Mouse (Mus musculus) heart, embryonic 16.5 days (tissue): Measurements from ENCODE around the gene Gm37240. TPM values are rescaled to one million over a fixed set of nuclear protein-coding genes. Genes with fewer than 3 reads are reported as not detected.

Source experiments
- ATAC-seq: fragments of 200-750 bp; cut with Nextera tagmentation; replicated peaks from 2 replicates; pipeline ENCODE4 v1.8.0; 2017; ENCODE audit warnings: moderate number of reproducible peaks; ENCODE audit not compliant: insufficient read depth, low FRiP score; ENCODE audit errors: extremely low read depth
- H3K27ac ChIP-seq: fragments of 300-500 bp; sonication (generic); 2 replicates; pipeline ENCODE4 v1.5.1; 2014; ENCODE audit warnings: mild to moderate bottlenecking, low read length, control low read depth, moderate library complexity
- H3K27me3 ChIP-seq: fragments of 300-500 bp; sonication (generic); 2 replicates; pipeline ENCODE4 v1.6.1; 2014; ENCODE audit warnings: low read length, mixed read lengths; ENCODE audit not compliant: control insufficient read depth, insufficient read depth
- H3K36me3 ChIP-seq: fragments of 300-500 bp; sonication (generic); 2 replicates; pipeline ENCODE4 v1.6.1; 2014; ENCODE audit not compliant: control insufficient read depth, insufficient read depth
- H3K4me1 ChIP-seq: fragments of 300-500 bp; sonication (generic); 2 replicates; pipeline ENCODE4 v1.6.1; 2014; ENCODE audit warnings: low read length, mixed read lengths; ENCODE audit not compliant: control insufficient read depth, insufficient read depth
- H3K4me2 ChIP-seq: fragments of 300-500 bp; sonication (generic); 2 replicates; pipeline ENCODE4 v1.6.1; 2014; ENCODE audit warnings: low read depth, mild to moderate bottlenecking, control low read depth, low read length
- H3K4me3 ChIP-seq: fragments of 300-500 bp; sonication (generic); 2 replicates; pipeline ENCODE4 v1.5.1; 2014; ENCODE audit warnings: mild to moderate bottlenecking, control low read depth, low read length
- H3K9ac ChIP-seq: fragments of 300-500 bp; sonication (generic); 2 replicates; pipeline ENCODE4 v1.6.1; 2014; ENCODE audit warnings: low read length, control low read depth
- H3K9me3 ChIP-seq: fragments of 300-500 bp; sonication (generic); replicated peaks from 2 replicates; pipeline ENCODE4 v1.6.1; 2016; ENCODE audit warnings: low read length; ENCODE audit not compliant: control insufficient read depth
- WGBS: fragments of 180-500 bp; shearing (Covaris S2); extraction: QIAGEN DNeasy Blood & Tissue Kit; methylation state at CpG from one replicate; pipeline ENCODE4 v1.1.7; 2014; 5-methylcytosine and 5-hydroxymethylcytosine counted together
- polyA plus RNA-seq: library from polyadenylated mRNA; unstranded; fragments of >200 nt; fragmentation: Nextera tagmentation; extraction: Ambion mirVana; gene quantifications from 2 replicates; pipeline ENCODE4 v1.2.1, GENCODE M21; 2015

The Gm37240 gene
- polyA plus RNA-seq, 1 experiment from 2014 or later = 18.4 TPM

- Histone ChIP-seq H3K4me2 (no peak overlapping the region), H3K27me3 (no peaks in the 10 kb centered on the region), H3K9me3 (peaks cover 24% of the 10 kb centered on the region), H3K27ac (no peak overlapping the region), H3K4me1 (no peaks in the 10 kb centered on the region), H3K9ac (no peak overlapping the region), H3K36me3 (no peaks in the 10 kb centered on the region), H3K4me3 (no peak overlapping the region)
- WGBS = 71% methylated on average over 6 of the region's 6 CpGs
- ATAC-seq = no peak
These were observed 495.6 kb downstream of the Gm37240 start for GRCm38 (mm10) chr3:85391756-85392155.

DNA sequence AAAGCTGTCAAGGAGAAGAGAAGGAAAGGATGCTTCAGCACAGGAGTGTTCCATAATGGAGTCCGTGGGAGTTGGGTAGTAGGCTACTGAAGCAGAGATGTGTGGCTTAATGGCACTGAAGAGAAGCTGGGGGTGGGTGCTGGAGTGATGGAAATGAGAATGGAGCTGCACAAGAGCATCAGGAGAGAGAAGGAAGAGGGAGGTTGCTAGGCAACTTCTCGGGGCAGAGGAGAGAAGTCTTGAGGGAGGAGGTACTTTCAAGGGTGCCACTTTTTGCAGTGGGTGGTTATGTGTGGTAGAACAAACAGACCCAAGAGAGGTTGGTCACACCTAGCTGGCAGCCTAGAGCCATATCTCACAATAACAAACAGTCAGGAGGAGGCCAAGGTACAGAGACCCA lies 496.2 kb downstream of the Gm37240 start:
- WGBS = 79% methylated on average over 2 of the region's 2 CpGs
- Histone ChIP-seq H3K27me3 (no peaks in the 10 kb centered on the region), H3K9ac (no peak overlapping the region), H3K4me1 (no peaks in the 10 kb centered on the region), H3K36me3 (no peaks in the 10 kb centered on the region), H3K27ac (no peak overlapping the region), H3K4me2 (no peak overlapping the region), H3K4me3 (no peak overlapping the region), H3K9me3 (peaks cover 18% of the 10 kb centered on the region)
- no peak for ATAC-seq

DNA sequence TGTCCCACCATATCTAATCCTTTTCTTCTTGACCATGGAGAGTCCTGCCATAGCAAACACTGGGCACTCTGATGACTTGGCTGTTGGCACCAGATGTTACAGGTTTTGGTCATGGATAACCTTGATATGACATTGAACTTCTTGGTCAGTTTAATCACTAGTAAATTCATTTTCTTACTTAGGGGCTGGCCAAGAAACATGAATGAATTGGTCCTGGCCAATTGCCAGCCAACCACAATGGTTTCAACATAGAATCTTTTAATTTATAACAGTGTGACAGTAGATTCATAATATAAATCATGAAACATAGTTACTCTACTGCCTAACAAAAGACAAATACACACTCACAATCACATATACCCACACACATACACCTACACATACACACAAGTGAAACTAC lies 501.9 kb downstream of the Gm37240 start:
- H3K9ac ChIP-seq = no peak overlapping the region
- no peak overlapping the region for H3K4me2 ChIP-seq
- no peaks in the 10 kb centered on the region for H3K9me3 ChIP-seq
- H3K4me3 ChIP-seq = no peak overlapping the region
- no peaks in the 10 kb centered on the region for H3K4me1 ChIP-seq
- H3K27me3 ChIP-seq = no peaks in the 10 kb centered on the region
- H3K27ac ChIP-seq = no peak overlapping the region
- H3K36me3 ChIP-seq = no peaks in the 10 kb centered on the region
- ATAC-seq = no peak

GRCm38 (mm10) chr3:85383330-85383729 lies 504.0 kb downstream of the Gm37240 start:
- Histone ChIP-seq H3K27me3 (no peaks in the 10 kb centered on the region), H3K4me1 (peaks cover 7% of the 10 kb centered on the region), H3K9ac (no peak overlapping the region), H3K36me3 (no peaks in the 10 kb centered on the region), H3K9me3 (no peaks in the 10 kb centered on the region), H3K4me2 (no peak overlapping the region), H3K4me3 (no peak overlapping the region), H3K27ac (no peak overlapping the region)
- 82% methylated on average over 3 of the region's 3 CpGs for whole genome bisulfite sequencing
- no peak for ATAC-seq

DNA sequence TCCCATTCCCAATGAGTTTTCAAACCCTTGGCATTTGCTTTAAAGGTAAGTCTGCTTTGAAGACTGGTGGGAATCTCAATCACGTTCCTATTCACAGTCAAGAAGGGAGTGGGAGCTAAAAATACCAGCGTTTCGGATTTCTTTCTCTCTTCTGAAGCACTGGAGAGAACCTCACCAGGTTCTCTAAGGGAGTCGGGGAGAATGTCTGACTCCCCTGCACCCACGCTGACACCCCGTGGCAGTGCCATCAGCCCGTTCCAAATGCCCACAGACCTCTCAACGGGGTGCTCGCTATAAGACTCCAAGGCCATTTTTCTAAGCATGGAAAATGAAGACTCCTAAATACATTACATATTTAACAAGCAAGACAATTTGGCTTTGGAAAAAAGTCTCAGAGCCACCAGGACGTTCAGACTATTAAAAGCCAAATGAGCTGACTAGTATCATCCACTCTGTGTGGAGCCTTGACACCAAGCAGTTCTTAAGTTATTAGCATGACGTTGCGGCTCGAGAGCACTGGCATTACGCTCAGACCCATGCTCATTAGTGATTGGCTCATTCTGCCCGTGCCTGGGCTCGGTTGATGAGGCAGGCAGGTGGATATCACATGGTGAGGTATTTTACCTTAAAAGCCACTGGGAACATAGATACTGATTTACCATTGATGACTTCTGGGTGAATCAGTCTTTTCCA lies 508.5 kb downstream of the Gm37240 start:
- H3K4me2 ChIP-seq = peak overlapping the region; percentile 36

DNA sequence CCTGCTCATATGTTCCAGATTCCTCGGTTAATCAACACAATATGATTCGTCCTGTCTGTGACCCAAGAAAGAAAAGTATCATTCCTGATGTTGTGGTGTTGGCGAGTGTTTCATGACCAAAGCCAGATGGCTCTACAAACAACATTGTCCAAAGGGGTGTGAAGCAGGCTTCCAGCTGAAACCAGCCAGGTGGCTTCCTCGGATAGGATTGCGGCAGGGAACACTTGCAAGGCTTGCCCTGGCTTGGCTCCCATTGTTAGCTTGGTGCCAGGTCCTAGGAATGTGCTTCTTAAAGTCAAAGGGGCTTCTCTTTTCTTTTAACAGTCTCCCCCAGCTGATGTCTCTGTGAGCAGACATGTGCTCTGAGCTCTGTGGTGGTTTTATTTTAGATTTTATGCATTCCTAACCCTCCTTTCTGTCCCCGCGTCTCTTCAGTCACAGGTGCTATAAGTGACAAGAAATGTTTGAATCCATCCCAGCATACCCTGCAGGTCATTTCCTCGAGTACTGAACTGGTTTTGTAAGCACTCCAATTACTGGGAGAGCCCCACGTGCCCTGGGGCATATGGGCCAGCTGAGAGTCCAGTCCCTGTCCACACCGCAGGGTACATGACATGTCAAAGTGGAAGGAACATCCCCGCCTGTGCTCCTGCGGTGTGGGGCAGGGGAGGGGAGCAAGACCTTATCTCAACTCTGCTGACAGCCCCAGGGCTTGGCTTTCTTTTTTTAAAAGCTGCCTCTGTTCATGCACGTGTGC lies 509.2 kb downstream of the Gm37240 start:
- Histone ChIP-seq H3K4me2 (peak overlapping the region; percentile 36), H3K27ac (peak overlapping the region; percentile 56)

More for the DNA sequence above, 508.5 kb downstream of the Gm37240 start:
- Histone ChIP-seq H3K9me3 (peaks cover 10% of the 10 kb centered on the region), H3K4me1 (peaks cover 13% of the 10 kb centered on the region), H3K27me3 (no peaks in the 10 kb centered on the region), H3K27ac (peak overlapping the region; percentile 56), H3K36me3 (peaks cover 3% of the 10 kb centered on the region; the same call in 1 of the 2 replicates), H3K9ac (no peak overlapping the region), H3K4me3 (no peak overlapping the region)
- ATAC-seq = 0 out of 2 replicates have a peak, but pooled peaks have one; percentile 11
- 46% methylated on average over 16 of the region's 16 CpGs for WGBS

GRCm38 (mm10) chr3:85377505-85377904 lies 509.8 kb downstream of the Gm37240 start:
- Histone ChIP-seq H3K4me2 (no peak overlapping the region), H3K9ac (no peak overlapping the region), H3K9me3 (peaks cover 10% of the 10 kb centered on the region), H3K36me3 (peaks cover 3% of the 10 kb centered on the region; the same call in 1 of the 2 replicates), H3K27ac (no peak overlapping the region; the same call in 1 of the 2 replicates), H3K27me3 (no peaks in the 10 kb centered on the region), H3K4me3 (no peak overlapping the region), H3K4me1 (peaks cover 20% of the 10 kb centered on the region)
- ATAC-seq = no peak
- 86% methylated on average over 3 of the region's 3 CpGs for WGBS

More for the DNA sequence above, 509.2 kb downstream of the Gm37240 start:
- peaks cover 3% of the 10 kb centered on the region; the same call in 1 of the 2 replicates for H3K36me3 ChIP-seq
- no peak overlapping the region for H3K9ac ChIP-seq
- peak; percentile 70 for ATAC-seq
- H3K4me3 ChIP-seq = no peak overlapping the region
- 29% methylated on average over 13 of the region's 13 CpGs for WGBS
- H3K9me3 ChIP-seq = peaks cover 10% of the 10 kb centered on the region
- no peaks in the 10 kb centered on the region for H3K27me3 ChIP-seq
- peaks cover 15% of the 10 kb centered on the region for H3K4me1 ChIP-seq

DNA sequence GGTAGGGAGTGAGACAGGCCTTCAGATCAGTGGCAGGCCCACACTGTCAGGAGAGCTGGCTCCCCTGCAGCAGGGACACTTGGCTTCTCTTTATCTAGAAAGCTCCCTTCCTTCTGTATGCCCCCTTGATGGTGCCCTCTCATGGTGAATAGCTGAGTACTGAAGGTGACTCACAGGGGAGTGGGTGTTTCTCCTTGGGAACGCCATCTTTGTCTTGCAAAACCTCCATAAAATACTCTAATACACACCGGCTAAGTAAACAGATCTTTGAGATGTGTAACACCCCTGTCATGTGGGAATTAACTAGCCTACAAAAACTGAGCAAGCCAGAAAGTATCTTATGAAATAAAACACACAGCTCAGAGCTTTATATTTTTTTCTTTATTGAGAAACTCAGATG lies 510.8 kb downstream of the Gm37240 start:
- 76% methylated on average over 2 of the region's 2 CpGs for WGBS
- ATAC-seq = no peak
- Histone ChIP-seq H3K36me3 (peaks cover 3% of the 10 kb centered on the region; the same call in 1 of the 2 replicates), H3K27ac (no peak overlapping the region), H3K4me3 (no peak overlapping the region), H3K9ac (no peak overlapping the region), H3K4me2 (no peak overlapping the region), H3K9me3 (peaks cover 10% of the 10 kb centered on the region), H3K27me3 (no peaks in the 10 kb centered on the region), H3K4me1 (peaks cover 24% of the 10 kb centered on the region)

DNA sequence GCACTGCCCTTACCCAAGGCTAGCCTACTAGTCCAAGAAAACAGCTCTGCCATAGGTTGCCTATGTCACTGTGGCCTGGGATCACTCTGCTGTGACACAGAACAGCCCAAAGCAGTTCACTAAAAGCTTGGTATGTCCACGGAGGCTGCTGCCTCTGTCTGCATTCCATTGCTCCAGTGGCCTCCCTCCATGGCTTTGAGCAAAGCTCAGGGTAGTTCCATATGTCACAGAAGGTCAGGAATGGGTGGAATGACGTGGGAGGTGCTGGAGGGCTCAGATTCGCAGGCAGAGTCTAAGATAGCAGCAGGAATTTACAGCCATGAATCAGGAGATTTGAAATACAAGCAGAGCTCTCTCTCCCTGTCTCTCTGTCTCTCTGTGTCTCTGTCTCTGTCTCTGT lies 514.3 kb downstream of the Gm37240 start:
- Histone ChIP-seq H3K4me3 (no peak overlapping the region), H3K27me3 (no peaks in the 10 kb centered on the region), H3K9me3 (peaks cover 10% of the 10 kb centered on the region), H3K4me2 (no peak overlapping the region), H3K36me3 (peaks cover 3% of the 10 kb centered on the region; the same call in 1 of the 2 replicates), H3K4me1 (peaks cover 28% of the 10 kb centered on the region), H3K27ac (peak overlapping the region; percentile 52), H3K9ac (no peak overlapping the region)
- ATAC-seq = peak; percentile 68; the same call in 1 of the 2 replicates
- WGBS = 11% methylated on average over 3 of the region's 3 CpGs
